Mouse (Mus musculus): ENCODE data around the gene Sh2b1. TPM values are rescaled to one million over a fixed set of nuclear protein-coding genes. Genes with fewer than 3 reads are reported as not detected.

Gene Sh2b1
- polyA plus RNA-seq (2012; rRNA removed) (12.4 and 12.9 TPM in 2 replicates), polyA plus RNA-seq (2014; fragmentation: Nextera tagmentation; extraction: Ambion mirVana) (8.3 and 9.5 TPM in 2 replicates)

DNA sequence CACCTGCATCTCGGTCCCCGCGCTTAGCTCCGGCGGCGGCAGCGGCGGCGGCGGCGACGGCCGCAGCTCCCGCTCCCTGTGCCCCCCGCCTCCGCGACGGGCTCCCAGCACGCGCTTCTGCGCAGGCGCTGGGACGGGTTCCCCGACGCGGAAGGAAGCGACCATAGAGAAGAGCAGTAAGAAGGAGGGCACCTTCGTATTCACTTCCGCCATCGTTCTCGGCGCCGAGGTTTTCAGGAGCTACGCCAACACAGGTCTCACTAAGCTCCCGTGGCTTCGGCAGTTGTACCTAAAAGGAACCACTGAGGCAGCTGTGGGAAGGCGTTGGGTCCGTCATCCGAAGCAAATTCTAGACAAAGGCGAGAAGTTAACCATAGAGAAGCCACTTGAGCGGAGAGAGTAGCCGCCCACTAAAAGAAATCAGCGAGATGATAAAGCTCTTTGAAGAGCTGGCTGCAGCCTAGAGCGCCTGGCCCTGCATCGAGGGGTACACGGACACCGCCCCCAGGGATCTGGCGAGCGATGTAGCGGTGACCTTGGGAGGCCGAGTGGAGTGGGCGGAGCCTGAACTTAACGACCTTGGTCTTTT, at the start of gene Sh2b1:
TSS of gene Sh2b1 (minus strand) at position 432 of the 589 bp plus-strand sequence.
- Histone ChIP-seq H3K27me3 (ENCODE audit: control insufficient read depth, insufficient read depth, low read length) (no peaks in the 10 kb centered on the region), H3K27ac (peak within 1 kb of the TSS; percentile 41), H3K36me3 (replicated peaks; ENCODE audit: control insufficient read depth, insufficient read depth, low read depth) (no peaks in the 10 kb centered on the region; the same call in 1 of the 2 replicates), H3K4me2 (ENCODE audit: low read depth) (peak within 1 kb of the TSS; percentile 92), H3K9me3 (ENCODE audit: control insufficient read depth, low read length) (no peaks in the 10 kb centered on the region), H3K9ac (replicated peaks) (peak within 1 kb of the TSS; percentile 94), H3K4me1 (replicated peaks; ENCODE audit: control insufficient read depth in 2 of 2, insufficient read depth in 2 of 2, low read length in 1 of 2) (peaks cover 4 to 13% of the 10 kb centered on the region in 2 experiments), H3K4me3 (ENCODE audit: insufficient read depth in 1 of 2, low read depth in 2 of 2, low read length in 2 of 2) (peak within 1 kb of the TSS; percentile 88 to 100)
- ATAC-seq (ENCODE audit: insufficient read depth) (peak; percentile 90), DNase-seq (ENCODE audit: low read depth in 3 of 3, low spot score in 3 of 3) (peak; percentile 75 to 82 (median 75))
- under 1% methylated on average over 53 of the region's 53 CpGs for WGBS (ENCODE audit: insufficient replicate concordance)
- TF ChIP-seq CTCF (IDR thresholded peaks at IDR 0.05; ENCODE audit: low read depth) (peak; percentile 60), EP300 (IDR thresholded peaks at IDR 0.05; ENCODE audit: low read depth) (0 out of 2 replicates have a peak, but pooled peaks have one; percentile 6)

DNA sequence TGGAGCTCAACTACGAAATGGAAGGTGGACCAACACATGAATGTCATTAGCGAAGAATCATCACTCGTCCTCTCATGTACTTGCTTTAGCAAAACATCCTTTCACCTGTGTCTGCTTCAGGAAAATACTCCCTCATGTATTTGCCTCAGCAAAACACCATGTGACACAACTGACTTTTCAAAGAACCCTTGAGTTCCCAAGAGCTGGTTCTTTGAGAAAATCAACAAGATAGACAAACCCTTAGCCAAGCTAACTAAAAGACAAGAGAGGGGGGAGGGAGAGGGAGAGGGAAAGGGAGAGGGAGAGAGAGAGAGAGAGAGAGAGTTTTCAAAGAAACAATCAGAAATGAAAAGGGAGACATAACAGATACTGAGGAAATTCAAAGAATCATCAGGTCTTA, 48.1 kb upstream of the Sh2b1 start:
- H3K27ac ChIP-seq: no peak overlapping the region
- DNase-seq (ENCODE audit: low read depth in 3 of 3, low spot score in 3 of 3): no peak
- no peak overlapping the region for H3K4me3 ChIP-seq (ENCODE audit: insufficient read depth in 1 of 2, low read depth in 2 of 2, low read length in 2 of 2)
- H3K4me2 ChIP-seq (ENCODE audit: low read depth): no peak overlapping the region
- H3K36me3 ChIP-seq (replicated peaks; ENCODE audit: control insufficient read depth, insufficient read depth, low read depth): no peaks in the 10 kb centered on the region
- no peak overlapping the region for H3K9ac ChIP-seq (replicated peaks)
- ATAC-seq (ENCODE audit: insufficient read depth): no peak
- no peaks in the 10 kb centered on the region for H3K27me3 ChIP-seq (ENCODE audit: control insufficient read depth, insufficient read depth, low read length)
- no peaks in the 10 kb centered on the region for H3K9me3 ChIP-seq (ENCODE audit: control insufficient read depth, low read length)
- no peak for TF ChIP-seq EP300 (IDR thresholded peaks at IDR 0.05; ENCODE audit: low read depth)
- 59% methylated on average over 3 of the region's 3 CpGs for WGBS (ENCODE audit: insufficient replicate concordance)
- H3K4me1 ChIP-seq (replicated peaks; ENCODE audit: control insufficient read depth in 2 of 2, insufficient read depth in 2 of 2, low read length in 1 of 2): no peaks in the 10 kb centered on the region

DNA sequence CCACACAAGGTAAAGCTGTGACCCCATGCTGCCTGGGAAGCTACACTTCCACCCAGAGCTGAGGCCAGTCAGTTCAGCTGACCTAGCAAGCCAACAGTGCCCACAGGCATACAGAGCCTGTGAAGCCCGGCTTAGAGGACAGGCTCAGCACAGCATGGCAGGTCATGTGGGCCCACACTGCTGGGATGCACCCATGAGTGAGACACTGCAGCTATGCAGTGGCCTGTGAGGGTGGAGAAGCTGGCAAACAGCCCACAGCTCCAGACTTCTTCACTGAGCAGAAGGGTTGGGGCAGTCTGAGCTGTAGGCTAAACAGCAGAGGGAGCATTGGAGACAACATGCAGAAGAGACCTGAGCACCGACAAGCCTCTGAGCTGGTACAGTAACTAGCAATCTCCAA, 44.3 kb upstream of the Sh2b1 start:
- no peak for DNase-seq (ENCODE audit: low read depth in 3 of 3, low spot score in 3 of 3)
- no peak for ATAC-seq (ENCODE audit: insufficient read depth)
- TF ChIP-seq EP300 (IDR thresholded peaks at IDR 0.05; ENCODE audit: low read depth) (no peak), CTCF (IDR thresholded peaks at IDR 0.05; ENCODE audit: low read depth) (no peak)
- no peaks in the 10 kb centered on the region for H3K9me3 ChIP-seq (ENCODE audit: control insufficient read depth, low read length)
- no peak overlapping the region for H3K4me2 ChIP-seq (ENCODE audit: low read depth)
- H3K36me3 ChIP-seq (replicated peaks; ENCODE audit: control insufficient read depth, insufficient read depth, low read depth): no peaks in the 10 kb centered on the region
- no peaks in the 10 kb centered on the region for H3K4me1 ChIP-seq (replicated peaks; ENCODE audit: control insufficient read depth in 2 of 2, insufficient read depth in 2 of 2, low read length in 1 of 2)
- no peak overlapping the region for H3K27ac ChIP-seq
- WGBS (ENCODE audit: insufficient replicate concordance): 66% methylated on average over 2 of the region's 2 CpGs
- H3K9ac ChIP-seq (replicated peaks): no peak overlapping the region
- no peaks in the 10 kb centered on the region for H3K27me3 ChIP-seq (ENCODE audit: control insufficient read depth, insufficient read depth, low read length)
- H3K4me3 ChIP-seq (ENCODE audit: insufficient read depth in 1 of 2, low read depth in 2 of 2, low read length in 2 of 2): no peak overlapping the region

DNA sequence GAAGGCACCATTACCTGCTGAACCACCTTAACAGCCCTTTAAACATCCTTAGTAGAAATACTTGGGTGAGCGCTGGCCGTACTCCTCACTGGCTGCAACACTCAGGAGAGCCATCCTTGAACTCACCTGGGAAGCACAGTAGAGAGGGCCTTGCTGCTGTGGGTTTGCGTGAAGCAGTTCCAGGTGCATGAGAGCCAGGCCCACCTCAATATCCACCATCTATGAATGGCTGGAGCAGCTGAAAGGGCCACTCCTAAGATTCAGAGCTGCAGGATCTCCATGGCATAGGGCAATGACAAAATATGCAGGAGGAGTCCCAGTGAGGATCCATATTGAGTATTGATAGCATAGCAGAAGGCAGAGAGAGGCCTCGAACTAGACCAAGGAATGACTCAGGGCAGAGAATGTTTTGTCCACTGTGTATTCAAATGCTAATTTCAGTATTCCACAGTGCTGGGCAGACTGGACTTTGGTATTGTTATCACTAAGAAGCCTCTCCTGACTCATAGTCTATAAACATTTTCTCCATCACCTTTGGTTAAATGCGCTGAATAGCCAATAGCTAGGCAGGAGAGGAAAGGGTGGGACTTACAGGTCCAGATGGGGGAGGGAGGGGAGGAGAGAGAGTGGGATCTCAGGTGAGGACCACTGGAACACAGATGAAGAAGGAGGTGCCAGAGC, 43.2 kb upstream of the Sh2b1 start:
- 79% methylated on average over 5 of the region's 5 CpGs for WGBS (ENCODE audit: insufficient replicate concordance)
- H3K9ac ChIP-seq (replicated peaks): no peak overlapping the region
- no peaks in the 10 kb centered on the region for H3K36me3 ChIP-seq (replicated peaks; ENCODE audit: control insufficient read depth, insufficient read depth, low read depth)
- no peak overlapping the region for H3K4me2 ChIP-seq (ENCODE audit: low read depth)
- H3K4me3 ChIP-seq (ENCODE audit: insufficient read depth in 1 of 2, low read depth in 2 of 2, low read length in 2 of 2): no peak overlapping the region
- no peaks in the 10 kb centered on the region for H3K4me1 ChIP-seq (replicated peaks; ENCODE audit: control insufficient read depth in 2 of 2, insufficient read depth in 2 of 2, low read length in 1 of 2)
- no peaks in the 10 kb centered on the region for H3K27me3 ChIP-seq (ENCODE audit: control insufficient read depth, insufficient read depth, low read length)
- no peaks in the 10 kb centered on the region for H3K9me3 ChIP-seq (ENCODE audit: control insufficient read depth, low read length)
- DNase-seq (ENCODE audit: low read depth in 3 of 3, low spot score in 3 of 3): no peak
- no peak overlapping the region for H3K27ac ChIP-seq
- TF ChIP-seq CTCF (IDR thresholded peaks at IDR 0.05; ENCODE audit: low read depth): no peak
- TF ChIP-seq EP300 (IDR thresholded peaks at IDR 0.05; ENCODE audit: low read depth): no peak
- ATAC-seq (ENCODE audit: insufficient read depth): no peak

DNA sequence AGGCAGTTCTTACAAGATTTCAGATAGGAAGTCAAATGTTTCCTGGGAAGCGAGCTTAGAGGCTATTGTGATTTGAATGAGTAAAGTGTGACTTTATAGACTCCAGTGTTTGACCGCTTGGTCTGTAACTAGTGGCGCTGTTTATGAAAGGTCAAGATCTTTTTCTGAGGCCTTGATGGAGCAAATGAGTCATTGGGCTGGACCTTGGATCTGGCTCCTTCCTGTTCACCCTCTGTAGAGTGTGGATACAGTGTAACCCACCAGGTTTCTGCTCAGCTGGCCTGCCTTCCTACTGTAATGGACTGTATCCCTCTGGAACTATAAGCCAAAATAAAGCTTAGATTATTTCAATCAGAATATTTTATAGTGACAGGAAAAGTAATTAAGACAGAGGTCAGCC, 36.1 kb upstream of the Sh2b1 start:
- Histone ChIP-seq H3K4me3 (ENCODE audit: insufficient read depth in 1 of 2, low read depth in 2 of 2, low read length in 2 of 2) (no peak overlapping the region), H3K27me3 (ENCODE audit: control insufficient read depth, insufficient read depth, low read length) (no peaks in the 10 kb centered on the region), H3K4me1 (replicated peaks; ENCODE audit: control insufficient read depth in 2 of 2, insufficient read depth in 2 of 2, low read length in 1 of 2) (no peaks in the 10 kb centered on the region), H3K9me3 (ENCODE audit: control insufficient read depth, low read length) (no peaks in the 10 kb centered on the region), H3K36me3 (replicated peaks; ENCODE audit: control insufficient read depth, insufficient read depth, low read depth) (no peaks in the 10 kb centered on the region), H3K4me2 (ENCODE audit: low read depth) (no peak overlapping the region), H3K27ac (no peak overlapping the region), H3K9ac (replicated peaks) (no peak overlapping the region)
- ATAC-seq (ENCODE audit: insufficient read depth) (no peak), DNase-seq (ENCODE audit: low read depth in 3 of 3, low spot score in 3 of 3) (no peak)
- WGBS (ENCODE audit: insufficient replicate concordance): 55% methylated on average over 3 of the region's 3 CpGs
- TF ChIP-seq CTCF (IDR thresholded peaks at IDR 0.05; ENCODE audit: low read depth) (no peak), EP300 (IDR thresholded peaks at IDR 0.05; ENCODE audit: low read depth) (no peak)

Measured in liver, embryonic 14.5 days (tissue).